Mouse (Mus musculus) heart, postnatal 0 days (tissue): ENCODE data around the gene Rai14.

Experiments
- CTCF ChIP-seq: IDR thresholded peaks from 2 replicates; pipeline ENCODE4 v1.5.1; 2016; ENCODE audit warnings: antibody characterized with exemption, control low read depth, low read depth
- EP300 ChIP-seq: IDR thresholded peaks from 2 replicates; pipeline ENCODE4 v1.6.1; 2016; ENCODE audit warnings: antibody characterized with exemption, low read depth

DNA sequence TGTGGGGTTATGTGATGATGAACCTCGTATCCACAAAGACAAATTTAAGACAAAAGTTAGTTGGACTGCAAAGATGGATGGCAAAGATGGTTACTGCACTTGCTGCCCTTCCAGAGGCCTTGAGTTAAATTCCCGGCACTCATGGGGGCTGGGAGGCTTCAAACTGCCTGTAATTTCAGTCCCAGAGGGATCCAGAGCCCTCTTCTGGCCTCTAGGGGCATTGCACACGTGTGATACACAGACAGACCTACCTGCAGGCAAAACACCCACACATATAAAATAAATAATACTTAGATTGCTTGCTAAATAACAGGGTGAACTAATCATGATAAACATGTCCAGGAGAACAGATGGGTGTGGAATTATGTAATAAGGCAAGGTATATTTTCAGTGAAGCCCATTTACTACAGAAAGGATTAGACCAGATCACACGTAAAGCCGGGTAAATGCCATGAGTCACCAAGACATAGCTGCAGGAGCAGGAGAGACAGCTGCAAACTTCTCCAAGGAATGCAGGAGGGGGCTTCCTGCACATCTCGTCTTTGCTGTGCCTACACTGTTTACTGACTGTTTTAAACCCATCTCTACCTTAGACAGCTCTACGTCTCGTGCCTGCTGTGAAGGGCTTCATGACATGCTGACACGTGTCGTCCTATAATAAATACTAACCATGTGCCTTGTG is 5.7 kb downstream of the Rai14 start:
- TF ChIP-seq CTCF (peak; percentile 12; the same call in 1 of the 2 replicates), EP300 (no peak)
